15 mouse cellular contexts compared by ENCODE assay signal in genomic region chr13:31341282-31342100, GRCm38 (mm10).
DNase-seq lines count a peak whose midpoint lies in the region; ATAC-seq and TF ChIP-seq lines count a peak whose summit lies in the region.
"Had no signal": no experiment of that assay in that cellular context is flagged by ENCODE, and none has a peak within 500 bp of the region (broad histone marks: within the 10 kb centered on the region; RNA-seq: fewer than 3 reads in every experiment).

No protein-coding gene starts in this region.

- no peak overlapping the region for H3K4me3 ChIP-seq in kidney, postnatal 0 days (replicated peaks; ENCODE audit: low read depth, low read length)
- H3K4me3 ChIP-seq in stomach, embryonic 15.5 days (replicated peaks), result no peak overlapping the region
- H3K4me3 ChIP-seq in heart, embryonic 10.5 days, result no peak overlapping the region
- H3K4me3 ChIP-seq: limb, embryonic 13.5 days had no signal

- ATAC-seq in frontal cortex, adult (ENCODE audit: low TSS enrichment), result peak; percentile 94
- no peak for ATAC-seq in kidney, postnatal 0 days (replicated peaks; ENCODE audit: low FRiP score, low read depth)
- no peak for ATAC-seq in stomach, embryonic 15.5 days (ENCODE audit: insufficient read depth, low FRiP score, low read depth)
- no peak for ATAC-seq in megakaryocyte, adult 5-6 weeks (ENCODE audit: poor library complexity, severe bottlenecking)
- ATAC-seq: forebrain, embryonic 16.5 days; liver, postnatal 0 days had no signal

- H3K4me1 ChIP-seq in kidney, postnatal 0 days (replicated peaks; ENCODE audit: insufficient read depth, low read length), result peaks cover 3% of the 10 kb centered on the region; the same call in 1 of the 2 replicates
- no peaks in the 10 kb centered on the region for H3K4me1 ChIP-seq in stomach, embryonic 15.5 days
- H3K4me1 ChIP-seq in heart, embryonic 10.5 days, result peaks cover 5% of the 10 kb centered on the region; the same call in 1 of the 2 replicates
- H3K4me1 ChIP-seq: limb, embryonic 13.5 days had no signal

- no peaks in the 10 kb centered on the region for H3K36me3 ChIP-seq in kidney, postnatal 0 days (ENCODE audit: insufficient read depth, low read length)
- H3K36me3 ChIP-seq in stomach, embryonic 15.5 days, result no peaks in the 10 kb centered on the region
- H3K36me3 ChIP-seq in heart, embryonic 10.5 days, result no peaks in the 10 kb centered on the region
- H3K36me3 ChIP-seq: limb, embryonic 13.5 days had no signal

- intact Hi-C loops in left cerebral cortex, postnatal 36 days (cut with DNase I), result no loop called here
- intact Hi-C loops in left cerebral cortex, postnatal 4 days (cut with DNase I), result no loop called here

- no peak for TF ChIP-seq CTCF in kidney, postnatal 0 days (IDR thresholded peaks at IDR 0.05; ENCODE audit: low read depth)

- H3K9me3 ChIP-seq in kidney, postnatal 0 days (replicated peaks; ENCODE audit: low read length), result no peaks in the 10 kb centered on the region
- H3K9me3 ChIP-seq in stomach, embryonic 15.5 days, result no peaks in the 10 kb centered on the region
- no peaks in the 10 kb centered on the region for H3K9me3 ChIP-seq in heart, embryonic 10.5 days

- no peaks in the 10 kb centered on the region for H3K27me3 ChIP-seq in kidney, postnatal 0 days (ENCODE audit: insufficient read depth, low read length)
- no peaks in the 10 kb centered on the region for H3K27me3 ChIP-seq in stomach, embryonic 15.5 days (replicated peaks)
- peaks cover 8% of the 10 kb centered on the region for H3K27me3 ChIP-seq in heart, embryonic 10.5 days (ENCODE audit: insufficient read depth, poor library complexity, severe bottlenecking)
- H3K27me3 ChIP-seq: limb, embryonic 13.5 days had no signal

- peak overlapping the region; percentile 50 for H3K27ac ChIP-seq in kidney, postnatal 0 days
- H3K27ac ChIP-seq in stomach, embryonic 15.5 days, result peak overlapping the region; percentile 31; the same call in 1 of the 2 replicates
- H3K27ac ChIP-seq in heart, embryonic 10.5 days, result no peak overlapping the region
- H3K27ac ChIP-seq: limb, embryonic 13.5 days had no signal

- no peak overlapping the region for H3K9ac ChIP-seq in kidney, postnatal 0 days (ENCODE audit: low read depth, low read length)
- no peak overlapping the region for H3K9ac ChIP-seq in stomach, embryonic 15.5 days
- H3K9ac ChIP-seq: limb, embryonic 13.5 days; liver, postnatal 0 days had no signal

- 54% methylated on average over 15 of the region's 15 CpGs for WGBS in kidney, postnatal 0 days
- WGBS in stomach, embryonic 15.5 days, result 71% methylated on average over 15 of the region's 15 CpGs
- 78% methylated on average over 15 of the region's 15 CpGs for WGBS in heart, embryonic 10.5 days

- no peak for DNase-seq in frontal cortex, postnatal 25 days (ENCODE audit: low spot score in 2 of 2)
- DNase-seq in left cerebral cortex, postnatal 36 days (ENCODE audit: low spot score in 2 of 2), result peak; percentile 7 to 8
- no peak for DNase-seq in left cerebral cortex, postnatal 4 days
- no peak for DNase-seq in kidney, postnatal 0 days (ENCODE audit: low spot score)
- no peak for DNase-seq in heart, embryonic 10.5 days (ENCODE audit: low spot score)
- DNase-seq: cerebellum, adult 18-20 months; heart, adult 11 months; heart, postnatal 14 days; liver, postnatal 0 days; thymus, adult 18-20 months had no signal

- no peak overlapping the region for H3K4me2 ChIP-seq in kidney, postnatal 0 days (ENCODE audit: low read length)
- no peak overlapping the region for H3K4me2 ChIP-seq in stomach, embryonic 15.5 days
- H3K4me2 ChIP-seq: limb, embryonic 13.5 days had no signal

Comparison
In these comparisons a context has a peak if more than half of its experiments do, and no peak if none do; other contexts are left out.
1. DNase-seq: peak in left cerebral cortex, postnatal 36 days (2 of 2); none in frontal cortex, postnatal 25 days (0 of 2), left cerebral cortex, postnatal 4 days (single experiment), kidney, postnatal 0 days (single experiment) and heart, embryonic 10.5 days (single experiment).